Mouse (Mus musculus) megakaryocyte, embryonic 14.5 days (primary cell): ENCODE measurements around the gene Nr1h2. TPM values are rescaled to one million over a fixed set of nuclear protein-coding genes. Genes with fewer than 3 reads are reported as not detected.

Source experiments
- H3K27me3 ChIP-seq: replicated peaks from 2 replicates; pipeline ENCODE3; 2012; ENCODE audit warnings: inconsistent platforms
- H3K36me3 ChIP-seq: replicated peaks from 2 replicates; pipeline ENCODE3; 2012; ENCODE audit warnings: low read length, inconsistent platforms, mixed read lengths
- H3K4me1 ChIP-seq: 2 replicates; pipeline ENCODE4 v1.6.1; 2012; ENCODE audit warnings: inconsistent platforms
- H3K4me3 ChIP-seq: replicated peaks from 2 replicates; pipeline ENCODE3; 2012; ENCODE audit warnings: moderate library complexity, mild to moderate bottlenecking, inconsistent platforms
- H3K9me3 ChIP-seq: 2 replicates; pipeline ENCODE4 v1.6.1; 2012; ENCODE audit warnings: inconsistent platforms
- FLI1 ChIP-seq: IDR thresholded peaks from 2 replicates; pipeline ENCODE4 v1.6.1; 2012; ENCODE audit warnings: low read length, inconsistent platforms, mixed read lengths
- GATA1 ChIP-seq: IDR thresholded peaks from 3 replicates; pipeline ENCODE4 v1.6.1; 2012; ENCODE audit warnings: mixed read lengths, low read length, inconsistent platforms, borderline replicate concordance
- polyA plus RNA-seq: library from polyadenylated mRNA; stranded (reverse); fragments of >175 nt; gene quantifications from 2 replicates; pipeline ENCODE4 v1.2.3, GENCODE M21; 2012; ENCODE audit warnings: low replicate concordance; ENCODE audit not compliant: insufficient read depth

The Nr1h2 gene
- polyA plus RNA-seq, 1 experiment: 269 TPM

DNA sequence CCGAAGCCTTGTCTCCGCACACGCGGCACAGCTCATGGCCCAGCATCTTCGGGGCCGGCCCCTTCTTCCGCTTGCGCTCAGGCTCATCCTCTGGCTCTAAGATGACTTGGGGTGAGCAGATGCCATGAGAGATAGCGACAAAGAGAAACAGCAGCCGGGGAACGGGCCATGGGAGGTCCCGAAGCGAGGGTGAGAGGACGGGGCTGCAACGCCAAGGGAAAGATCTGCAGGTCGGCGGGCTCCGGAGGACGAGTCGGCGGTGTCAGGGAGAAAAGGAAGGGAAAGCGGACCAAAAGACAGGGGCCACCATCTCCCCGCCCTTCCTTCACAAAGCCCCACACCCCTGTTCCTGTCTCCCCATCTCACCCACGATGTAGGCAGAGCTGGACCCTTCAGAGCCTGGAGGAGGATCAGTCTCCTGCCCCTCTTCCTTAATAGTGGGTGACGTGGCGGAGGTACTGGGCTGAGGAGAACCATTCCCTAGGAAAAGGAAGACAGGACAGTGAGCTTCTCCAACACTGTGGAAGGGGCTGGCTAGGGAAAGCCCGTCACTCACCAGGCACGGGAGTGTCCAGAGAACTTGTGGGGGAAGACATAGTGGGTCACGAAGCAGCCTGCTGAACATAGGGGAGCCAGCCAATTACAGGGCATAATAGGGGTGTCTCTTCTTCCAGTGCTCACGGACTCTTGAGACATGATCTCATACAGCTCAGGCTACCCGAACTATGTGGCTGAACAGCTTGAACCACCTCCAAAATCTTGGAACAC is 1.4 kb downstream of the Nr1h2 start:
- peaks cover 53% of the 10 kb centered on the region for H3K4me1 ChIP-seq
- no peaks in the 10 kb centered on the region for H3K9me3 ChIP-seq
- H3K36me3 ChIP-seq: peaks cover 38% of the 10 kb centered on the region
- no peaks in the 10 kb centered on the region for H3K27me3 ChIP-seq
- peak overlapping the region; percentile 100 for H3K4me3 ChIP-seq
- TF ChIP-seq GATA1: no peak
- TF ChIP-seq FLI1: no peak

DNA sequence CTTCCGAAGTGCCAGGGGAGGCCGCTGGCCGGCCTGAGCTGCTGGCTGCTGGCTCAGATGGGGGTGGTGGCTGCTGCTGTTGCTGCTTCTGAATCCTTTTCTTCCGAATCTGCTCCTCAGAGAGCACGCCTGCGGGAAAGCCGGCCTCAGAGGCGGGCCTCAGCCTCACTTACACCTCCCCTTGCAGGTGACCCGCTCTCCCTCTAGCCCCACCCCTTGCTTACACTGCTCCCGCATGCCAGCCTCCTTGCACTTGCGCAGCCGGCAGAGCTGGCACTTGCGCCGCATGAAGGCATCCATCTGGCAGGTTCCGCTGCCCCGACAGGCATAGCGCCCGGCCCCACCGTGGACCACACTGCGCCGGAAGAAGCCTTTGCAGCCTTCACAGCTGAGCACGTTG is 2.0 kb downstream of the Nr1h2 start:
- H3K4me3 ChIP-seq: no peak overlapping the region
- peaks cover 54% of the 10 kb centered on the region for H3K4me1 ChIP-seq
- H3K27me3 ChIP-seq: no peaks in the 10 kb centered on the region
- peaks cover 38% of the 10 kb centered on the region for H3K36me3 ChIP-seq
- no peaks in the 10 kb centered on the region for H3K9me3 ChIP-seq
- TF ChIP-seq FLI1 (no peak), GATA1 (no peak)

DNA sequence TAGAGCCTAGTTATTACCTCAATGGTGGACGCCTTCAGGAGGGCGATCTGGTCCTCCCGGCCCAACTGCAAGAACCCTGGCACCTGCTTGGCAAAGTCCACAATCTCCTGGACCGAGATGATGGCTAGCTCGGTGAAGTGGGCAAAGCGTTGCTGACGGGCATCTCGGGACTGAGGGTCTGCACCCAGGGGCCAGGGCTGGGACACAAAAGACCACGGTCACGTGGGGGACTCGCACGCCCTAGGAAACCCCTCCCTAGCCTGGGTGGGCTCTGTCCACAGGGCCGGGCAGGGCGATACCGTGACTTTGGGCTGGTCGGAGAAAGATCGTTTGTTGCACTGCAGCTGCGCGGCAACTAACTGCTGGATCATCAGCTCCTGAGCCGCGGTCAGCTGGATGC is 2.5 kb downstream of the Nr1h2 start:
- peaks cover 53% of the 10 kb centered on the region for H3K4me1 ChIP-seq
- no peaks in the 10 kb centered on the region for H3K27me3 ChIP-seq
- TF ChIP-seq FLI1: no peak
- no peak for TF ChIP-seq GATA1
- H3K36me3 ChIP-seq: peaks cover 38% of the 10 kb centered on the region
- no peak overlapping the region for H3K4me3 ChIP-seq
- H3K9me3 ChIP-seq: no peaks in the 10 kb centered on the region

DNA sequence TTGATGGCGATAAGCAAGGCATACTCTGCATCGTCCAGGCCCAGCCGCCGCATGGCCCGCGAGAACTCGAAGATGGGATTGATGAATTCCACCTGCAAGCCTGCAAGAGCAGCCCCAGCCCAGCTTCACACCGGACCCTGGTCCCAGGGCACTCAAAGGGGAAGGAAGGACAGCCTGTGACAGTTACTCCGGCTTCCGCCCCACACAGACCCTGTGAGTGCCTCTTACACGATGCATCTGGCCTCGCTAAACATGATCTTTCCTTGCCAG is 3.4 kb downstream of the Nr1h2 start:
- TF ChIP-seq FLI1: no peak
- no peak for TF ChIP-seq GATA1
- Histone ChIP-seq H3K27me3 (no peaks in the 10 kb centered on the region), H3K4me1 (peaks cover 53% of the 10 kb centered on the region), H3K4me3 (no peak overlapping the region), H3K9me3 (no peaks in the 10 kb centered on the region), H3K36me3 (peaks cover 41% of the 10 kb centered on the region)

DNA sequence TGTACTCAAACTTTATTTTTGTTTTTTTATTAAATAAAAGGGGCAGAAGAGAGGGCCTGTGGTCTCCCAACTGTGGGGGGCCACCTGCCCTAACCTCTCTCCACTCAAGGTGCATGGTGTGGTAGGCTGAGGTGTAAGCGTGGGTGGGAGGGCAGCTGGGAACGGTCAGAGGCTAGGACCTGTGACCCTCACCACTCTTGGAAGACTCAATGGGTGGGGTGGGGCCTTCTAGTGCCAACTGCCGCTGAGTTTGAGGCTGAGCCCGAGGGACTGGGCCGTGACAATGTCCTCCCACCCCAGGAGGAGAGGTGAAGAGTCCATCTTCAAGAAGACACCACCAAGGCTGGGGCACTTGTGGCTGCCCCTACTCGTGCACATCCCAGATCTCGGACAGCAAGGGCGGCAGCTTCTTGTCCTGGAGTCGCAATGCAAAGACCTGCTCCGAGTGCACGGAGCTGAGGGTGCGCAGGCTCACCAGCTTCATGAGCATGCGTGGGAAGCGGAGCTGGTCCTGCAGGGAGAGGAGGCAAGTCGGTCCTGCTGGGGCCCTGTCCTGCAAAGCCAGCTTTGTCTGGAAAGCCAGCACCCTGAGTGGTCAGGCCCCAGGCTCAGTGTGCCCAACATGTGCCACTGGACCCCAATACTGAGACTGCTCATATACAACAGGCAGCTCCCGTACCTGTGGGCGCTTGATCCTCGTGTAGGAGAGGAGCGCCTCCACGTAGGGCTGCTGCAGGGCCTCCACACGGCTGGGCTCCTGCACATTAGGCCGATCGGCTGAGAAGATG is 3.9 kb downstream of the Nr1h2 start:
- no peaks in the 10 kb centered on the region for H3K27me3 ChIP-seq
- peaks cover 53% of the 10 kb centered on the region for H3K4me1 ChIP-seq
- H3K4me3 ChIP-seq: no peak overlapping the region
- H3K9me3 ChIP-seq: no peaks in the 10 kb centered on the region
- no peak for TF ChIP-seq FLI1
- no peak for TF ChIP-seq GATA1
- peaks cover 45% of the 10 kb centered on the region for H3K36me3 ChIP-seq

DNA sequence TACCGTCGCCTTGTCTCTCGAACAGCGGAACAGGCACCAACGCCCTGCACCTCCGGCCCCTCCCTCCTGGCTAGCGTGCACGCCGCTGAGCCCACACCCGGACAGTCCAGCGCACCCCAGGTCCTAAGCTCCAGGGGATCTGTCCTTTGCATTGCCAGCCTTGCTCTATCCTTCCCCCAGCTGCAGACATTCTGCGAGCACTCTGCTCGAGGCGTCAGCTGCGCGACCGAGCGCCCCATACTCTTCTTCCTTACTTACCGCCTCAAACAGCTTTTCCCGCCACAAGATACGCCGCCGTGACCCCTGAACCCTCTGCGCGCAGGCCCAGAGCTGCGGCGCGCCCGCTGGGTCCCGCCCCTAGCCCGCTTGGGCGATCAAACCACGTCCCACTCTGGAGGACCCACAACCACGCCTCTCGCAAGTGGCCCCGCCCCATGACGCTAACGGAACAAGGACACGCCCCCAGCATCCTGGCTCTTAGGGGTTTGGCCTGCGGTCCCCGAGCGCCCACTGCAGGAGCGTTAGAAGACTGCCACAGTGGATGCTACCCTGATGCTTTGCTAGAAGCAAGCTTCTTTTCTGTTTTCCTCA is 5.2 kb downstream of the Nr1h2 start, which contains the start of gene Pold1:
Gene Pold1, minus strand, starts transcription at position 353 of the 591 bp plus-strand sequence.
- Histone ChIP-seq H3K36me3 (peaks cover 50% of the 10 kb centered on the region), H3K27me3 (no peaks in the 10 kb centered on the region), H3K9me3 (no peaks in the 10 kb centered on the region), H3K4me3 (peak within 1 kb of the TSS; percentile 98), H3K4me1 (peaks cover 53% of the 10 kb centered on the region)
- no peak for TF ChIP-seq GATA1
- TF ChIP-seq FLI1: peak; percentile 28; the same call in 1 of the 2 replicates

DNA sequence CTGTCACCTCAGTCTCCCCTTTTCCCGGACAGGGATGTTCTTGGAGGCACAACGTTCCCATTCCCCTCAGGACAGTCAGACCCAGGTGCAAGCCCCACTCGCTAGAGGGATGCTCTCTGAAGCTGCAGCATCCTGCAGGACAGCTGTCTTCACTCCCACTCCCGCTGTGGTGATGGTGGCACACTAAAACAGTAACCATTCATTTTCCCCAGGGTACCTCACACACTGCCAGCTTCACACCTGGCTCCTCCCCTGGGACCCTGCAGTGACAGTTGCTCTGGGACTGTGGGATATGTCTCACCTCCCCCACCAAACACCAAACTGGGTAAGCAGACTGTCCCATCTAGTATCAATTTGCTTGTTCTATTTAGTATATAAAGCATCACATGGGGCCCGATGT is 6.0 kb downstream of the Nr1h2 start:
- Histone ChIP-seq H3K4me1 (peaks cover 47% of the 10 kb centered on the region), H3K4me3 (peak overlapping the region; percentile 98), H3K27me3 (no peaks in the 10 kb centered on the region), H3K9me3 (no peaks in the 10 kb centered on the region), H3K36me3 (peaks cover 56% of the 10 kb centered on the region)
- no peak for TF ChIP-seq GATA1
- TF ChIP-seq FLI1: no peak

DNA sequence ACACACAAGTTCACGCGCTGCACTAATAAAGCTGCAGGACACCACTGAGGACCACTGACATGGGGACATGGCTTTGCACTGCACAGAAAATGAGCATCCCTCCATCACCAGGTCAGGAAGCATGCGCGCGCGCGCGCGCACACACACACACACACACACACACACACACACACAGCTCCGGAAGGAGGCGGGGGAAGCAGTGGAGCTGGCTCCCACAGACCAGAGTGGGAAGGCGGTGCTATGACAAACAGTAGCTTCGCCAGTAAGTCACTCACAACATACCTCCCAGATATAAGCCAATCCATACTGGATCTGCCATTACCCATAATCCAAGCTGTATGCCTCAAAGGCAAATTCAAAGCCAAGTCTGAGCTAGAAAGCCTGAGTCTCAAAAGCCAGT is 6.7 kb downstream of the Nr1h2 start:
- H3K9me3 ChIP-seq: no peaks in the 10 kb centered on the region
- no peaks in the 10 kb centered on the region for H3K27me3 ChIP-seq
- TF ChIP-seq GATA1: no peak
- no peak for TF ChIP-seq FLI1
- peaks cover 56% of the 10 kb centered on the region for H3K36me3 ChIP-seq
- H3K4me1 ChIP-seq: peaks cover 40% of the 10 kb centered on the region
- peak overlapping the region; percentile 42 for H3K4me3 ChIP-seq

DNA sequence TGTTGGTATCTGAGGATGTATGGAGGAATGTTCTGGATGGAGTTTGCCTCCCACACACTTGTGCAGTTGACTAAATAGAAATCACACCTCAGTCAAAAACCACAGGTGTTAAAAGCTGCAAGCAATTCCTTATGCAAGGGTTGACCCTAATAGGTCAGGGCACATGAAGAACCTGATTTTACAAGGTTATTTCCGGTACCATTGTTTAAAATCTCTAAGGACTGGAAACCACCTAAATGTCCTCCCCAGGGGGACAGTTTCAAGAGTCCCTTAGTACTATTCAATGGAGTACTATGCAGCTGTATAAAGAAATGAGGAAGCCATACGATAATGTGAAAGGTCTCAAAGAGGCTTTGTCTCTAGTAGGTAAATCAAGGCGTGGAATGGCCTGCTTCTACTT is 7.5 kb downstream of the Nr1h2 start:
- Histone ChIP-seq H3K36me3 (peaks cover 56% of the 10 kb centered on the region), H3K4me1 (peaks cover 33% of the 10 kb centered on the region), H3K9me3 (no peaks in the 10 kb centered on the region), H3K27me3 (no peaks in the 10 kb centered on the region), H3K4me3 (no peak overlapping the region)
- no peak for TF ChIP-seq FLI1
- no peak for TF ChIP-seq GATA1

DNA sequence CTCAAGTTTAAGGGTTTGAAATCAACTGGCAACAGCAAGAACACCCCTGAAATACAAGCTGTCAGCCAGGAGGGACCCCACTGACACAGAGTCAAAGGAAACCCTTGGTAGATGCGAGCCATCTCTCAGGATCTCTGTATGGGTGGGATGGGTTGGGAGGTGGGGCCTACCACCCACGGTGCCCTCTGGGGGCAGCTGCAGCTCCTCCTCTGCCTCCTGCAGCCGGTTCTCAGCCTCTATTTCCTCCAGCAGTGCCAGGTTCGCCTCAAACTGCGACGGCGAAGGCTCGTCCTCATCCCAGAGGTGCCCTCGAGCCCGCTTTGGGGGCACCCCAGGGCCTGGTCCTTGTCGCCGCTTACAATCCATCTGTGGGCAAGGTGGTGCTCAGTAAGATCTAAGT is 10.7 kb downstream of the Nr1h2 start:
- no peak overlapping the region for H3K4me3 ChIP-seq
- peaks cover 19% of the 10 kb centered on the region for H3K4me1 ChIP-seq

More for the DNA sequence above, 10.7 kb downstream of the Nr1h2 start:
- H3K27me3 ChIP-seq: no peaks in the 10 kb centered on the region
- no peaks in the 10 kb centered on the region for H3K9me3 ChIP-seq
- peaks cover 68% of the 10 kb centered on the region for H3K36me3 ChIP-seq
- TF ChIP-seq GATA1 (no peak), FLI1 (no peak)
